ENCODE assay signal across 1 mouse cellular context in the genomic region with DNA sequence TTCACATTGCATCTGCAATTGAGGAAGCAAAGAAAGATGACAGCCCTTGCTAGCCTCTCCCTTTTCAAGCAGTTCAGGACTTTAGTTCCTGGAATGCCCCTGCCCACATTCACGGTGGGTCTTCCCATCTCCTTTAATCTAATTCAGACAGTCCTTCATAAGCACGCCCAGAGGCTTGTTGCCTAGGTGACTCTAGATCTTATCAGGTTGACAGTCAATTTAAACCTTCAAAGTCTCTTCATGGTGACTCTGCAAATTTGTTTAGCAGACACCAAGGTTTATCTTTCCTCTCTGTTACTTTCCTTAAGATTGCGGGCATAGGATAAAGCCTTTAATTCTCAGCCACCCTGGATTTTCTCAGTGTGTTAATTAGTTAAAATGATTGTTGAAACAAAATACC.
A peak's percentile ranks its signal among the peaks of the same experiment; 100 is the strongest.
TF ChIP-seq lines count a peak whose summit lies in the region.

No protein-coding gene starts in this region.

TF ChIP-seq in MEL, 35 proteins besides CTCF, POLR2A, EP300 and RAD21 (continued from another document):
- TF ChIP-seq MAX (IDR thresholded peaks at IDR 0.05; ENCODE audit: low read length) (no peak), RCOR1 (IDR thresholded peaks at IDR 0.05; ENCODE audit: low read depth, low read length) (peak; percentile 53; the same call in 1 of the 2 replicates), ZC3H11A (IDR thresholded peaks at IDR 0.05; ENCODE audit: low read depth, low read length) (no peak), POLR2AphosphoS5 (IDR thresholded peaks at IDR 0.05; ENCODE audit: borderline replicate concordance, low read depth, low read length) (no peak), SMC3 (IDR thresholded peaks at IDR 0.05; ENCODE audit: low read depth, low read length) (no peak), E2F4 (IDR thresholded peaks at IDR 0.05; ENCODE audit: borderline replicate concordance, low read depth, low read length) (no peak), POLR2AphosphoS2 (IDR thresholded peaks at IDR 0.05; ENCODE audit: low read length) (no peak), GABPA (IDR thresholded peaks at IDR 0.05; ENCODE audit: low read depth, low read length) (peak; percentile 81), CHD1 (IDR thresholded peaks at IDR 0.05; ENCODE audit: low read depth, low read length) (no peak), UBTF (IDR thresholded peaks at IDR 0.05; ENCODE audit: borderline replicate concordance, insufficient read depth, low read depth, low read length) (no peak), MAZ (IDR thresholded peaks at IDR 0.05; ENCODE audit: low read depth, low read length) (no peak), USF2 (IDR thresholded peaks at IDR 0.05; ENCODE audit: borderline replicate concordance in 1 of 2, insufficient read depth in 1 of 2, low read depth in 1 of 2, low read length in 2 of 2) (no peak)
TF ChIP-seq in MEL: peak in this region for 8.
